Mouse (Mus musculus): ENCODE results near the gene Nrxn3. TPM values are rescaled to one million over a fixed set of nuclear protein-coding genes. Genes with fewer than 3 reads are reported as not detected.

Gene Nrxn3
- polyA plus RNA-seq, 1 experiment from 2014 or later: 96.7 TPM

DNA sequence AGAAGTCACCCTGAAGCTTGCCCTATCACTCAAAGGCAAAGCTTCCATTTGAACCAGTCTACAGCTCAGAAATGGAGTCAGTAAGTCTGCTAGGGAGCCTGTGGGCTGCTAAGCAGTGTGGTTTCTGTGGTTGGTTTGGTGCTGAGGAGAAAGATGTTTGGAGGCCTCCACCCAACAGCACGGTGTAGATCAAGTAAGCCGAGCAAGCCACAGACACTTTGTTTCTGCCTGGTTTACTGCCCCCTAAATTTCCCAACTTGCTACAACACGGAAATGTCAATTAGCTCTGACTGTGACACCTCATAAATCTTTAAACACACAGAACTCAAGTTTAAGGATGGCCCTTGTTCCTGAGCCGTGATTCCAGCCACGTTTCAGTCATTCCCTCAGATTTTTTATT lies 1513.4 kb downstream of the Nrxn3 start:
- 25% methylated on average over 5 of the region's 5 CpGs for WGBS
- H3K4me3 ChIP-seq (replicated peaks): no peak overlapping the region
- H3K36me3 ChIP-seq: no peaks in the 10 kb centered on the region
- H3K4me1 ChIP-seq: no peaks in the 10 kb centered on the region
- no peak overlapping the region for H3K9ac ChIP-seq (replicated peaks)
- H3K4me2 ChIP-seq: no peak overlapping the region
- no peak overlapping the region for H3K27ac ChIP-seq (replicated peaks)
- no peaks in the 10 kb centered on the region for H3K9me3 ChIP-seq (replicated peaks)
- no peak for ATAC-seq (ENCODE audit: low FRiP score)
- no peaks in the 10 kb centered on the region for H3K27me3 ChIP-seq (replicated peaks)

DNA sequence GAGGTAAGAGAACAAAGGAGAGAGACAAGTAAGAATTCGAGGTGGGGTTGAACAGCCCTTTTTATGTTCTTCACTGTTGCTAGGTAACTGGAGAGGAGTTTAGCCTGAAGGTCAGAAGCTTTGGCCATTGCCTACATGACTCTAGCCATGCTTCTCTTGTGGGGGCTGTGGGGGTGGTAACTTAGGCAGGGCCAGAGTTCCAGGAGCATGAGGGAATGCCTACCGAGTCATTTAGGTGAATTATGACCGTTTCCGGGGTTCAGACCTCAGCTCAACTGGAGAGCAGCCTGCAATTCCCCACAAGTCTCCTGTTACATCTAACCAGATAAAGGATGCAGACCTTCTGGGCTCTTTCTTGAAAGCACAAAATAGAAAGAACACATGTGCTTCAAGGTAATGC lies 1537.6 kb downstream of the Nrxn3 start:
- no peak overlapping the region for H3K27ac ChIP-seq (replicated peaks)
- no peak overlapping the region for H3K9ac ChIP-seq (replicated peaks)
- H3K36me3 ChIP-seq: no peaks in the 10 kb centered on the region
- H3K9me3 ChIP-seq (replicated peaks): no peaks in the 10 kb centered on the region
- no peaks in the 10 kb centered on the region for H3K27me3 ChIP-seq (replicated peaks)
- WGBS: 43% methylated on average over 4 of the region's 4 CpGs
- no peak overlapping the region for H3K4me2 ChIP-seq
- no peak overlapping the region for H3K4me3 ChIP-seq (replicated peaks)
- no peak for ATAC-seq (ENCODE audit: low FRiP score)
- H3K4me1 ChIP-seq: no peaks in the 10 kb centered on the region

DNA sequence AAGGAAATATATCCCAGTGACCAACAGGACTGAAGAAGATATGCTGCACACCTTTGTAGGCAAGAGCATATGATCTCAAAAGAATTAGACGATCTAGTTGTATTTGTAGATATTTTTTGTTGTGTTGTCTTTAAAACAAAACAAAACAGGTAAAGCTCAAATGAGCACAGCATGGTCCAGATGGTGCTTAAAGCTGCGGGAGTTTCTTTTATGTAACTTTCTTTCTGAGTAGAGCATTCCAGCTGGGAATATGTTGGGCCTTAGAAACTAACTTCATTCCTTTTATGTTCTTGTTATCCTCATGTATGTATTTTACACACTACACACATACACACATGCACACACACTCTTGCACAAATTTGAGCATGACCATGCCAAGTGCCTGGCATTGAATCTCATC lies 1545.4 kb downstream of the Nrxn3 start:
- H3K4me3 ChIP-seq (replicated peaks): no peak overlapping the region
- H3K9ac ChIP-seq (replicated peaks): no peak overlapping the region
- no peak overlapping the region for H3K27ac ChIP-seq (replicated peaks)
- H3K9me3 ChIP-seq (replicated peaks): no peaks in the 10 kb centered on the region
- H3K4me2 ChIP-seq: no peak overlapping the region
- ATAC-seq (ENCODE audit: low FRiP score): no peak
- no peaks in the 10 kb centered on the region for H3K4me1 ChIP-seq
- no peaks in the 10 kb centered on the region for H3K27me3 ChIP-seq (replicated peaks)
- H3K36me3 ChIP-seq: no peaks in the 10 kb centered on the region
- WGBS: 74% methylated on average over 2 of the region's 2 CpGs

DNA sequence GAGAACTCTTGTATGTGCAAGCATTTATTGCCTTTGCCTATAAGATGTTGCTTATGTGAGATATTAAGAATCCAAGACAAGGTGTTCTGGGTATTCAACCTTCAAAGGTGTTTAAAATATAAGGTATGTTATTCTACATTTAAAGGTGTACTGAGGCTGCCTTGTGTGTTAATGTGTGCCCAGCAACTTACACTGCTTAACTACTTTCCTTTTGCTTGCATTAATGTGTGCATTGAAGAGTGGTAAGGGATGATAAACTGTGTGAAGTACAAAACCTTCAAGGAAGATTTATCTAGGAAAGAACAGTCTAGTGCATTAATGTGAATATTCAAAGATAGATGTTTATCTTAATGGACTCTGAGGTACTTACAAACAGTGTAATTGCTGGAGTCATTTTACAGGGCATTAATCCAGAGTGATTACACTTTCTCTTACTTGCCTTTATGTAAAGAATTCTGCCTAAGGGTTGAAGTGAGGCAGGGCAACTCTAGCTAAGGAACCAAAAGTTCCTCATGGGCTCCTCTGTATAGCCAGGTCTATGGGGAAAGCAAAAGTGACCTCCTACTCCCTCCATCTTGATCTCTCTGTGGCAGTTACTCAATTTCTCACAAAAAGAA lies 1548.2 kb downstream of the Nrxn3 start:
- Histone ChIP-seq H3K9me3 (replicated peaks) (no peaks in the 10 kb centered on the region), H3K9ac (replicated peaks) (no peak overlapping the region), H3K36me3 (no peaks in the 10 kb centered on the region), H3K4me1 (no peaks in the 10 kb centered on the region), H3K27me3 (replicated peaks) (no peaks in the 10 kb centered on the region), H3K4me2 (no peak overlapping the region), H3K4me3 (replicated peaks) (no peak overlapping the region), H3K27ac (replicated peaks) (no peak overlapping the region)
- no peak for ATAC-seq (ENCODE audit: low FRiP score)

DNA sequence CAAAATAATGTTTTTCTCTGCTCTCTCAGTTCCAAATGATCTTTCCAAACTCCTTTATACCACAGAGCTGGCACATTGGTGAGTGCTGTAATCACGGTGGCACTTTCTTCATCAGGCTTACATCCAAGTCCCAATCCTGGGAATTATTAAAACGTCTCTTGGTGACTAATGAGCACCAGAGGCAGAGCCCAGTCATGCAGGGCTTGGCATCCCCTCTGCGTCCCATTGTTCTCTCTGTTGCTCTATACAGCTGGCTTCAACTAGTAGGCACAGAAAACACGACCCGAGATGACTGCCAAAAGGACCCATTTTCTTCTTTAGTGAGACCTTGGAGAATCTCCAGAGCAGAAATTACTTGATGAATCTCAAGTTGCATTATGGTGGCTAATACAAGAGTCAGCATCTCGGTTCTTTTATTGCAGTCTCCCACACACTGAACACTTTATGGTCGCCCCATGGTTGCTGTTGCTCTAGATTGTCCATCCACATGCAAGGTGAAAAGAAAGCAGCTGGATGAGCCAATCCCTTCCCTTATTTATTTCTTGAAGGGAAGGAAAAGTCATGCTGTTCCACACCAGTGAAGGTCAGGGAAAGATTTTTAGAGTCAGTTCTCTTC lies 1552.1 kb downstream of the Nrxn3 start:
- Histone ChIP-seq H3K27ac (replicated peaks) (no peak overlapping the region), H3K9me3 (replicated peaks) (no peaks in the 10 kb centered on the region), H3K36me3 (no peaks in the 10 kb centered on the region), H3K27me3 (replicated peaks) (no peaks in the 10 kb centered on the region), H3K4me3 (replicated peaks) (no peak overlapping the region), H3K4me1 (no peaks in the 10 kb centered on the region), H3K9ac (replicated peaks) (no peak overlapping the region), H3K4me2 (no peak overlapping the region)
- peak; percentile 75 for ATAC-seq (ENCODE audit: low FRiP score)
- 50% methylated on average over 7 of the region's 7 CpGs for WGBS

DNA sequence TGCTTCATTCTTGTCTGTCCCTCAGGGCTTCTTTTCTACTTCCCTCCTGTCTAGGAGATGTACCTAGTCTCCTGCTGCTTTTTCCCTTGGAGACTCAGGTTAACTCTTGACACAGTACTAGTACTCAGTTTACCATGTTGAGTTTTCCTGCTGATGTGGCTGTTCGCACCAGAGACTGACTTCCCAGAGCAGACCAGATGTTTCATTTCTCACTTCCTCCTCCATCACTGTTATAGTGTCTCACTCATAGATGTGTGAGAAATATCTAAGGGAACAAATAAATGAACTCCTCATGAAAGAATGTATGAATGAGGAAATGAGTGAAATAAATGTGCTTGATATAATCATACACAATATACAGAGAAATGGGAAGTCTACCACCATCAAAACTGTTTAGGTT lies 1558.6 kb downstream of the Nrxn3 start:
- Histone ChIP-seq H3K9me3 (replicated peaks) (no peaks in the 10 kb centered on the region), H3K4me3 (replicated peaks) (no peak overlapping the region), H3K9ac (replicated peaks) (no peak overlapping the region), H3K36me3 (no peaks in the 10 kb centered on the region), H3K4me2 (no peak overlapping the region), H3K4me1 (peaks cover 5% of the 10 kb centered on the region; the same call in 1 of the 2 replicates), H3K27me3 (replicated peaks) (no peaks in the 10 kb centered on the region), H3K27ac (replicated peaks) (no peak overlapping the region)
- 91% methylated on average over 1 of the region's 1 CpGs for WGBS
- ATAC-seq (ENCODE audit: low FRiP score): no peak

DNA sequence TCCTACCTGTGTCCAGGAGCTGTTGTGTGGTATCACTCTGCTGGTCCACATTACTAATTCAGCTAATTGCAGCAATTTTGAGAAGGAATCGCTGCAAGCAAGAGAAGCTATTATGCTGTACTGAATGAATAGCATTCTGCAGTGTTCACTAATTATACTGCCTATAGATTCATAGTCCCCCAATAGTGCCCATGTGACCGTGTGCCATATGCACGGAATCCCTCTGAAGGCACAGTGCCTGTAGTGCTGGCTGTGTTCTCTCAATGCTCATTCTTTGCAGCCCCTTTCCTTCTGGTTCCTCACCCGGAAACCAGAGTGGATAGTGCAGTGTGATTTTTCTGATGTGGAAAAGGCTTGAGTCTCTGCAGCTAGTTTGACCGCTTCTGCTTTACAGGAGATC lies 1560.3 kb downstream of the Nrxn3 start:
- WGBS: 51% methylated on average over 5 of the region's 5 CpGs
- Histone ChIP-seq H3K36me3 (no peaks in the 10 kb centered on the region), H3K27me3 (replicated peaks) (no peaks in the 10 kb centered on the region), H3K9ac (replicated peaks) (no peak overlapping the region), H3K4me3 (replicated peaks) (no peak overlapping the region), H3K27ac (replicated peaks) (no peak overlapping the region), H3K4me2 (no peak overlapping the region), H3K4me1 (peaks cover 5% of the 10 kb centered on the region; the same call in 1 of the 2 replicates), H3K9me3 (replicated peaks) (no peaks in the 10 kb centered on the region)
- ATAC-seq (ENCODE audit: low FRiP score): no peak

DNA sequence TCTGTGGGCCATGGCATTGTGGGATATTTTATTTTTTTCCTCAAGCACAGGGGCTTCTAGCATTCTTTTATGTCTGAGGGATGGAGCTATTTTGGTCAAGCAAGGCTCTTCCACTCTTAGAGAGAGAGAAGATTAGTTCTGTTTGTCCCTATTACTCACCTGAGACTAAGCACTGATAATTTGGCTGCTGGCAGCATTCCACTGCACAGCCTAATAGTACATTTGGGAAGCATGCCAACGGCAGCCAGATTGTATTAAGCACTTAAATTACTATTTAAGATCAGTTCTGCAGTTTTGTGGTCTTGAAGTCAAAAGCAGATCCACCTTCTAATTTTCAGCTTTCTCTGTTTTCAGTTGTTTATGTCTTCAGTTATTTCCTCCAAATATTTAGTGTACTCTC lies 1580.0 kb downstream of the Nrxn3 start:
- no peak; the same call in 1 of the 2 replicates for ATAC-seq (ENCODE audit: low FRiP score)
- Histone ChIP-seq H3K4me2 (no peak overlapping the region), H3K27me3 (replicated peaks) (no peaks in the 10 kb centered on the region), H3K27ac (replicated peaks) (peak overlapping the region; percentile 46; the same call in 1 of the 2 replicates), H3K4me1 (peaks cover 5% of the 10 kb centered on the region; the same call in 1 of the 2 replicates), H3K9ac (replicated peaks) (no peak overlapping the region), H3K9me3 (replicated peaks) (no peaks in the 10 kb centered on the region), H3K4me3 (replicated peaks) (no peak overlapping the region), H3K36me3 (no peaks in the 10 kb centered on the region)
- WGBS: 32% methylated on average over 1 of the region's 1 CpGs

DNA sequence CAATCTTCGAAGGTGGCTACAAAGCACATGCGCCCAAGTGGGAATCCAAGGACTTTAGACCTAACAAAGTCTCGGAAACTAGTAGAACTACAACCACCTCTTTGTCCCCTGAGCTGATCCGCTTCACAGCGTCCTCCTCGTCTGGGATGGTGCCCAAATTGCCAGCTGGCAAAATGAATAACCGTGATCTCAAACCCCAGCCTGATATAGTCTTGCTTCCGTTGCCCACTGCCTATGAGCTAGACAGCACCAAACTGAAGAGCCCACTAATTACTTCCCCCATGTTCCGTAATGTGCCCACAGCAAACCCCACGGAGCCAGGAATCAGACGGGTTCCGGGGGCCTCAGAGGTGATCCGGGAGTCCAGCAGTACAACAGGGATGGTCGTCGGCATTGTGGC lies 1609.1 kb downstream of the Nrxn3 start:
- Histone ChIP-seq H3K27me3 (replicated peaks) (no peaks in the 10 kb centered on the region), H3K4me1 (no peaks in the 10 kb centered on the region), H3K36me3 (no peaks in the 10 kb centered on the region; the same call in 1 of the 2 replicates), H3K9me3 (replicated peaks) (no peaks in the 10 kb centered on the region), H3K4me2 (no peak overlapping the region), H3K9ac (replicated peaks) (no peak overlapping the region), H3K4me3 (replicated peaks) (no peak overlapping the region), H3K27ac (replicated peaks) (no peak overlapping the region)
- ATAC-seq (ENCODE audit: low FRiP score): no peak
- WGBS: 94% methylated on average over 15 of the region's 15 CpGs

DNA sequence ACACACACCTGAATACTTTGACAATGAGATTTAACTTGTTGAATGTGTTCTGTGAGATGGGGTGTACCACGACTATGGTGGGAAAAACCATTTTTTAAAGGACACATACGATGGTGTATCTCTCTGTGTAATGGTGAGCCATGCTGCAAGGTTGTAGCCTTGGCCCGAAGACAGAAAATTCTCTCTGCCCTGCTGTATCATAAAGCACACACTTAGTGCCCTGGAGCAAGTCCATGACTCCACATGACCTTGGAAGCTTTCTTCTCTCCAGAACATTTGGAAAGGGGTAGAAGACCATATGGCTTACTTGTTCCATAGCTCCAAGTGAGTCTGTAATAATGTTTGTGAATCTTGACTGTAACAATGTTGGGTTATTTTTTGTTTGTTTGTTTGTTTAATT lies 1609.8 kb downstream of the Nrxn3 start:
- 92% methylated on average over 3 of the region's 3 CpGs for WGBS
- Histone ChIP-seq H3K9ac (replicated peaks) (no peak overlapping the region), H3K27ac (replicated peaks) (no peak overlapping the region), H3K4me3 (replicated peaks) (no peak overlapping the region), H3K4me1 (no peaks in the 10 kb centered on the region), H3K4me2 (no peak overlapping the region), H3K27me3 (replicated peaks) (no peaks in the 10 kb centered on the region), H3K9me3 (replicated peaks) (no peaks in the 10 kb centered on the region), H3K36me3 (no peaks in the 10 kb centered on the region; the same call in 1 of the 2 replicates)
- ATAC-seq (ENCODE audit: low FRiP score): no peak

DNA sequence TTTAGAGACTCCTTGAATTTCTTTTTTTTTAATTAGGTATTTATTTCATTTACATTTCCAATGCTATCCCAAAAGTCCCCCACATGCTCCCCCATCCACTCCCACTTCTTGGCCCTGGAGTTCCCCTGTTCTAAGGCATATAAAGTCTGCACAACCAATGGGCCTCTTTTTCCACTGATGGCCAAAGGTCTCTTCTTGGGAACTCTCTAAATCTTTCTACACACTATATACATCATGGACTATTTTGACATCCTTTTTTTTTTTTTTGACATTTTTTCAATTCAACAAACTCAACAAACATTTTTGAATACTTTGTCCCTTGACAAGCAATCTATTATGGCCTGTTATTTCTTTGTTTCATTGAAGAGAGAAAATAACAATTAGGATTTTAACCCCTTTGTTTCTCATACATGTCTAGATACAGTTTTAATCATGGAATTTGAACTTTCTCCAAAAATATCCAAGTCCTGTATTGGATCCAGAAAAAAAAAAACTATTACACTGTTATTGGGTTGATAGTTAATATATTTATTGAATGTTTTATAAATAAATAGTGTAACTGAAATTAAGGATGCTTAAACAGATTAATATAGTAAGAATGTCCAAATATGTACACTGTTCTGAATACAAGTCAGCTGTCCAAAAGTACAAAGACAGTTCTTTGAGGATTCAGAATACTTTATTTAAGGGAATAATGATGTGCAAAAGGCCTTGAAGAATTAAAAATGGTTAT lies 1615.0 kb downstream of the Nrxn3 start:
- no peaks in the 10 kb centered on the region for H3K4me1 ChIP-seq
- H3K4me3 ChIP-seq (replicated peaks): no peak overlapping the region
- H3K9ac ChIP-seq (replicated peaks): no peak overlapping the region
- H3K4me2 ChIP-seq: no peak overlapping the region
- no peaks in the 10 kb centered on the region for H3K27me3 ChIP-seq (replicated peaks)
- no peak overlapping the region for H3K27ac ChIP-seq (replicated peaks)
- ATAC-seq (ENCODE audit: low FRiP score): no peak
- H3K36me3 ChIP-seq: no peaks in the 10 kb centered on the region
- H3K9me3 ChIP-seq (replicated peaks): no peaks in the 10 kb centered on the region

DNA sequence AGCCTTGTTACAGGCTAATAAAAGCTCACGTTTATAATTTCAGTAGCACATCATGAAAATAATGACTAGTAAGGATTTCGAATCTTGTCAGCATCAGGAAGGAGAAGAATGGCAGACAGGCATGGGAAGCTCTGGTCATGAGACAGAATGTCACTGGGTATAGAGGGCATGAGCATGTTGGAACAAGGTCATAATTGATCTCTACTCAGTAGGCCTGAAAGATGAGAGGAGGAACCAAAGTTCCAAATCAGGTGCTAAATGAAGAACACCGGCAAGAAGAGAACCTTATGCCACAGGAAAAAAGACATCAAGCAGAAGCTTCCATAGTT lies 1615.5 kb downstream of the Nrxn3 start:
- ATAC-seq (ENCODE audit: low FRiP score): no peak
- no peaks in the 10 kb centered on the region for H3K36me3 ChIP-seq
- WGBS: 88% methylated on average over 3 of the region's 3 CpGs

More for the DNA sequence above, 1615.5 kb downstream of the Nrxn3 start:
- H3K4me1 ChIP-seq: no peaks in the 10 kb centered on the region
- H3K27ac ChIP-seq (replicated peaks): no peak overlapping the region
- H3K4me2 ChIP-seq: no peak overlapping the region
- no peak overlapping the region for H3K4me3 ChIP-seq (replicated peaks)
- H3K9ac ChIP-seq (replicated peaks): no peak overlapping the region
- no peaks in the 10 kb centered on the region for H3K9me3 ChIP-seq (replicated peaks)
- H3K27me3 ChIP-seq (replicated peaks): no peaks in the 10 kb centered on the region

Data from neural tube, embryonic 15.5 days (tissue).